Mouse (Mus musculus) hindbrain, postnatal 0 days (tissue): ENCODE measurements at regions not wholly inside any gene's neighbourhood (a gene's known extent, or its start where the extent isn't known, plus 50 kb on each side); places are given as distances from the start of the nearest gene placed in this dataset.

Source experiments
- ATAC-seq: fragments of 200-750 bp; cut with Nextera tagmentation; 2 replicates; pipeline ENCODE4 v1.8.0; 2017; ENCODE audit warnings: mild to moderate bottlenecking, moderate TSS enrichment, moderate library complexity
- DNase-seq: peaks from one replicate; pipeline ENCODE4 v3.0.0-alpha.2; 2015; ENCODE audit warnings: low spot score
- H3K27ac ChIP-seq: fragments of 300-500 bp; sonication (generic); 2 replicates; pipeline ENCODE4 v1.5.1; 2014; ENCODE audit warnings: mild to moderate bottlenecking
- H3K27me3 ChIP-seq: fragments of 300-500 bp; sonication (generic); 2 replicates; pipeline ENCODE4 v1.6.1; 2014; ENCODE audit warnings: low read length, mixed read lengths; ENCODE audit not compliant: insufficient read depth
- H3K36me3 ChIP-seq: fragments of 300-500 bp; sonication (generic); 2 replicates; pipeline ENCODE4 v1.6.1; 2014; ENCODE audit warnings: low read length, mixed read lengths; ENCODE audit not compliant: insufficient read depth
- H3K4me1 ChIP-seq: fragments of 300-500 bp; sonication (generic); 2 replicates; pipeline ENCODE4 v1.6.1; 2014; ENCODE audit warnings: antibody characterized with exemption, low read length, mixed read lengths; ENCODE audit not compliant: insufficient read depth
- H3K4me2 ChIP-seq: fragments of 300-500 bp; sonication (generic); 2 replicates; pipeline ENCODE4 v1.6.1; 2014; ENCODE audit warnings: low read depth, mild to moderate bottlenecking, low read length, moderate library complexity, mixed read lengths
- H3K4me3 ChIP-seq: fragments of 300-500 bp; sonication (generic); 2 replicates; pipeline ENCODE4 v1.5.1; 2014; ENCODE audit warnings: low read length
- H3K9ac ChIP-seq: fragments of 300-500 bp; sonication (generic); replicated peaks from 2 replicates; pipeline ENCODE4 v1.6.1; 2014; ENCODE audit warnings: mild to moderate bottlenecking, low read length, moderate library complexity, mixed read lengths
- H3K9me3 ChIP-seq: fragments of 300-500 bp; sonication (generic); 2 replicates; pipeline ENCODE4 v1.6.1; 2016; ENCODE audit warnings: low read length, mixed read lengths
- CTCF ChIP-seq: IDR thresholded peaks from 2 replicates; pipeline ENCODE4 v1.5.1; 2016; ENCODE audit warnings: antibody characterized with exemption, control low read depth, low read depth
- WGBS: fragments of 180-500 bp; shearing (Covaris S2); extraction: QIAGEN DNeasy Blood & Tissue Kit; methylation state at CpG from one replicate; pipeline ENCODE4 v1.1.7; 2014; 5-methylcytosine and 5-hydroxymethylcytosine counted together

GRCm38 (mm10) chr3:127987583-127987982, 91.5 kb upstream of the Fam241a start:
- ATAC-seq (no peak), DNase-seq (no peak)
- Histone ChIP-seq H3K27ac (no peak overlapping the region), H3K9me3 (no peaks in the 10 kb centered on the region), H3K9ac (no peak overlapping the region), H3K4me2 (no peak overlapping the region), H3K4me1 (no peaks in the 10 kb centered on the region), H3K4me3 (no peak overlapping the region), H3K36me3 (no peaks in the 10 kb centered on the region), H3K27me3 (no peaks in the 10 kb centered on the region)
- TF ChIP-seq CTCF, result no peak
- WGBS, result 70% methylated on average over 6 of the region's 6 CpGs

- no peak overlapping the region for H3K9ac ChIP-seq
- H3K27ac ChIP-seq, result no peak overlapping the region
- H3K4me2 ChIP-seq, result no peak overlapping the region
- no peaks in the 10 kb centered on the region for H3K4me1 ChIP-seq
- H3K9me3 ChIP-seq, result no peaks in the 10 kb centered on the region
- no peak for DNase-seq
- H3K36me3 ChIP-seq, result no peaks in the 10 kb centered on the region
- ATAC-seq, result no peak
- no peaks in the 10 kb centered on the region for H3K27me3 ChIP-seq
- 83% methylated on average over 3 of the region's 3 CpGs for WGBS
- no peak overlapping the region for H3K4me3 ChIP-seq
- TF ChIP-seq CTCF, result no peak
These were observed 89.0 kb upstream of the Fam241a start for GRCm38 (mm10) chr3:127985165-127985564.

DNA sequence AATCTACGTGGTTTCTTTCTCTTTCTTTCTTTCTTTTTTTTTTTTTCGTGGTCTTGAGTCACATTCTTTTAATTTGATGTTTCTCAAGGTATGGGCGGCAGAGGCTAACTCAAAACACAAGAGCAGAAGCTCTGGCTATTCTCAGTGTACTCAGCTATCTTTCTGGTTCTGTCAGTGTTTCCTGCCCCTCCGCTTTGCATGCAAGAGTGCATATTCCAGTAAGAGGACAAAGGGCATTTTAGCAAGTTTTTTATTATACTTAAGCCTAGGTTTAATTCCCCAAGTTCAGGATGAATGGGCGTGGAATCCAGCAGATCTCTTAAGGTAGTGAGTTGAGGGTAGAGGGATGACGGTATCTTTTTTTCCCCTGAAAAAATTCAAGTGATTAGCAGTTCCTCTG, 81.1 kb upstream of the Fam241a start:
- no peak overlapping the region for H3K4me3 ChIP-seq
- 82% methylated on average over 6 of the region's 6 CpGs for WGBS
- H3K4me1 ChIP-seq, result no peaks in the 10 kb centered on the region
- H3K4me2 ChIP-seq, result no peak overlapping the region
- H3K27ac ChIP-seq, result no peak overlapping the region
- H3K36me3 ChIP-seq, result no peaks in the 10 kb centered on the region
- DNase-seq (no peak), ATAC-seq (no peak)
- H3K9ac ChIP-seq, result no peak overlapping the region
- TF ChIP-seq CTCF, result no peak
- H3K27me3 ChIP-seq, result no peaks in the 10 kb centered on the region
- H3K9me3 ChIP-seq, result no peaks in the 10 kb centered on the region

- Histone ChIP-seq H3K27ac (no peak overlapping the region), H3K27me3 (no peaks in the 10 kb centered on the region), H3K9ac (no peak overlapping the region), H3K36me3 (no peaks in the 10 kb centered on the region), H3K4me1 (no peaks in the 10 kb centered on the region), H3K4me3 (no peak overlapping the region), H3K4me2 (no peak overlapping the region), H3K9me3 (no peaks in the 10 kb centered on the region)
- TF ChIP-seq CTCF, result peak; percentile 77
- DNase-seq (peak; percentile 78), ATAC-seq (no peak)
- 4% methylated on average over 5 of the region's 5 CpGs for WGBS
These were observed 74.8 kb upstream of the Fam241a start for GRCm38 (mm10) chr3:127970891-127971290.

GRCm38 (mm10) chr3:127967170-127967569, 71.0 kb upstream of the Fam241a start:
- no peaks in the 10 kb centered on the region for H3K36me3 ChIP-seq
- ATAC-seq (no peak), DNase-seq (no peak)
- H3K4me1 ChIP-seq, result no peaks in the 10 kb centered on the region
- H3K27me3 ChIP-seq, result no peaks in the 10 kb centered on the region
- no peak overlapping the region for H3K9ac ChIP-seq
- no peak overlapping the region for H3K4me3 ChIP-seq
- WGBS, result 65% methylated on average over 10 of the region's 10 CpGs
- no peak overlapping the region for H3K4me2 ChIP-seq
- TF ChIP-seq CTCF, result no peak
- H3K9me3 ChIP-seq, result no peaks in the 10 kb centered on the region
- H3K27ac ChIP-seq, result no peak overlapping the region

- ATAC-seq, result no peak
- Histone ChIP-seq H3K4me2 (no peak overlapping the region), H3K27me3 (no peaks in the 10 kb centered on the region), H3K4me3 (no peak overlapping the region), H3K9me3 (no peaks in the 10 kb centered on the region), H3K36me3 (no peaks in the 10 kb centered on the region), H3K4me1 (no peaks in the 10 kb centered on the region), H3K27ac (no peak overlapping the region), H3K9ac (no peak overlapping the region)
- no peak for DNase-seq
- 76% methylated on average over 4 of the region's 4 CpGs for WGBS
- TF ChIP-seq CTCF, result no peak
These were observed 70.1 kb upstream of the Fam241a start for GRCm38 (mm10) chr3:127966214-127966613.

DNA sequence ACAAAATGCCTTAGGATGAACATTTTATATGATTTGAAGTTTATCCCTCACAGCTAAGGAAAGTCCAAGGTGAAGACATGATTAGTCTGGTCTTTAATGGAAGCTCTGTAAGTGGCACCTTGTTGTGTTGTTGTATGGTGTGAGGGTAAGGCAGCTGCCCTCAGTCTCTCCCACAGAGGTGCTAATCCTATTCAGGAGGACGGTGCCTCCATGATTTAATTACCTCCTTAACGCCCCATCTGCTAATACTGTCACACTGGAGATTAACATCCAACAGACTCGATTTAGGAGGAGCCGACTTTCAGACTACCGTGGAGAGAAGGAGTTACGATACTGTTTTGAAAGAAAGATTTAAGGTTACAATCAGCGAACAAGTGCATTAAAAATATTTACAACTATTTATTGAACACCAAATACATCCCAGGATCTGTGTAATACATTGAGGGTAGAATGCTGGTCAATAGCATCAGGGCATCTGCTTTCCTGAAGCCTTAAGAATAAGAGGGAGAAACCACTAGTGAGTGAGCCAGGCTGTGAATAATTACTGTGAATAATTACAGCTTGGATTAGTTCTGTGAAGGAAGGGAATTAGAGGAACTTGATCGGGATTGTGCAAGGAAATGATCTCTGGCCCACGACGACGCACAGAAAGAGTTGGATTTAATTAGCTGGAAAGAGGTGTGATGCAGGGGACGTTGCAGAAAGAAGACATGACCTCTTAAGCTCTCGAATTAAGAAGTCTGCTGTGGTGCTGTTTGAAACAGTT, 63.0 kb upstream of the Fam241a start:
- Histone ChIP-seq H3K27ac (no peak overlapping the region), H3K4me2 (no peak overlapping the region), H3K27me3 (no peaks in the 10 kb centered on the region), H3K4me3 (no peak overlapping the region), H3K36me3 (no peaks in the 10 kb centered on the region), H3K9ac (no peak overlapping the region), H3K4me1 (no peaks in the 10 kb centered on the region), H3K9me3 (no peaks in the 10 kb centered on the region)
- no peak for TF ChIP-seq CTCF
- DNase-seq (peak; percentile 35), ATAC-seq (peak; percentile 56; the same call in 1 of the 2 replicates)
- WGBS, result 37% methylated on average over 13 of the region's 13 CpGs
